Mouse (Mus musculus) stomach, postnatal 0 days (tissue): ENCODE data around the gene Ryr2.

Experiments used
- CTCF ChIP-seq: IDR thresholded peaks from 2 replicates; pipeline ENCODE4 v1.5.1; 2016; ENCODE audit warnings: antibody characterized with exemption, low read depth, mild to moderate bottlenecking, moderate library complexity
- EP300 ChIP-seq: optimal IDR thresholded peaks from 2 replicates; pipeline ENCODE3; 2016; ENCODE audit warnings: antibody characterized with exemption

DNA sequence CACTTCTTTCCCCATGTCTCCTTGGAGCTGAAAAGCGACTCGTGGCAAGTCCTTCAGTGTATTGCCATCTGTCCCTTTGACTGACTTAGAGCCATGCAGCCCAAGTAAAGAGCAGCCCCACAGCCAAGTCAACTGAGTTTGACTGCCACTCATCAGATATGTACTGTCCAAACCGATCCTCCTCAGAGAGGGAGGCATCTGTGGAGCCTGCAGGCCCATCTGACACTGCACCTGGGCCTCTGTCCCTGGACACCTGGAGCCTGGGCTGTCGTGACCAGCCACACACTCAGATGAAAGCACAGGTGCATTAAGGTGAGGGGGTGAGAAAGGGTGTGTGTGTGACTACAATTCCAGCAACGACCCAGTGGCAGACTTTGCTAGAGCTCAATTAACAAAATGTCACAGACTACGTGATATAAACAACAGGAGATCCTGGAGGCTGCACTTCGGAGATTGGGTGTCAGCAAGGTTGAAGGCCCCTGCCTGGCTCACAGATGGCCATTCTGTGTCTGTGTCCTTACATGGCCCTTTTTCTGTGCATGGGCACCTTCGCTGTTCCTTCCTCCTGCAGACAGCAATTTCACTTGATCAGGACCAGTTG lies 63.8 kb downstream of the Ryr2 start:
- TF ChIP-seq EP300, result no peak
- TF ChIP-seq CTCF, result no peak
